In the genomic region with DNA sequence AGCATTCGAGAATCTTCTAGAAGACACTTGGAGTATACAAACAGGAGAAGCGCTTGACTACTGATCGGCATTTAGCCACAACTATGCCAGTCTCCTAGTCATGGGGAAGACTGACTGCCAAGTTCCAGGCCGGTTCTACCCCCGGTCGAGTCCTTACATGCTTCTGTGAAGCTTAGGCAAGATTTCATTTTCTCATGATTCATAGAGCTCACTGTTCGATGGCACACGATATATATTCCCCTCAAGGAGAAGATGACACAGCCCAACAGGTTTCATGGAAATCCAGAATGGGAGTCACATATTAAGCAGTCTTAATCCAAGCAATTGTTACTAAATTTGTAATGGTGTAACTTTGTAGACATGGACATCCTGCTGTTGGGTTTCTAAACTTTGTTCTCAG, we compare ENCODE assay signal across 21 mouse cellular contexts.
DNase-seq lines count a peak whose midpoint lies in the region; ATAC-seq and TF ChIP-seq lines count a peak whose summit lies in the region.
"Had no signal": no experiment of that assay in that cellular context is flagged by ENCODE, and none has a peak within 500 bp of the region (broad histone marks: within the 10 kb centered on the region; RNA-seq: fewer than 3 reads in every experiment).

No protein-coding gene starts in this region.

- DNase-seq in limb, embryonic 10.5 days (ENCODE audit: low spot score), result no peak
- peak; percentile 48 for DNase-seq in Muller cell, postnatal 12 days (ENCODE audit: inconsistent ontology term)
- DNase-seq in stomach, postnatal 0 days (ENCODE audit: low spot score), result no peak
- DNase-seq in lung, adult 2 months, result no peak
- DNase-seq in left cerebral cortex, adult 2 months (ENCODE audit: extremely low spot score in 1 of 2, low spot score in 2 of 2), result no peak
- DNase-seq: adrenal gland, adult 8-10 months; adrenal gland, postnatal 36 days; cerebellum, adult 2 months; gastrocnemius, postnatal 36 days; heart, adult 18-20 months; heart, postnatal 14 days had no signal

- no peak overlapping the region for H3K4me2 ChIP-seq in limb, embryonic 15.5 days
- H3K4me2 ChIP-seq in stomach, postnatal 0 days (replicated peaks; ENCODE audit: low read depth), result no peak overlapping the region
- H3K4me2 ChIP-seq: embryonic facial prominence, embryonic 13.5 days; forebrain, embryonic 15.5 days; heart, embryonic 15.5 days; hindbrain, embryonic 14.5 days; intestine, embryonic 15.5 days had no signal

- no peak overlapping the region for H3K9ac ChIP-seq in limb, embryonic 15.5 days
- no peak overlapping the region for H3K9ac ChIP-seq in stomach, postnatal 0 days (ENCODE audit: low read length)
- H3K9ac ChIP-seq: embryonic facial prominence, embryonic 13.5 days; forebrain, embryonic 15.5 days; heart, embryonic 15.5 days; hindbrain, embryonic 14.5 days; intestine, embryonic 15.5 days had no signal

- WGBS in limb, embryonic 15.5 days, result 64% methylated on average over 8 of the region's 8 CpGs
- 95% methylated on average over 8 of the region's 8 CpGs for WGBS in limb, embryonic 10.5 days
- WGBS in stomach, postnatal 0 days, result 74% methylated on average over 8 of the region's 8 CpGs
- WGBS in lung, adult 2 months, result 89% methylated on average over 8 of the region's 8 CpGs

- no peaks in the 10 kb centered on the region for H3K36me3 ChIP-seq in limb, embryonic 15.5 days
- H3K36me3 ChIP-seq in limb, embryonic 10.5 days, result no peaks in the 10 kb centered on the region
- H3K36me3 ChIP-seq in stomach, postnatal 0 days (ENCODE audit: control insufficient read depth, insufficient read depth, low read length), result no peaks in the 10 kb centered on the region
- H3K36me3 ChIP-seq: embryonic facial prominence, embryonic 13.5 days; forebrain, embryonic 15.5 days; heart, embryonic 10.5 days; heart, embryonic 15.5 days; hindbrain, embryonic 10.5 days; intestine, embryonic 15.5 days had no signal

- no peak overlapping the region for H3K4me3 ChIP-seq in limb, embryonic 15.5 days
- no peak overlapping the region for H3K4me3 ChIP-seq in limb, embryonic 10.5 days
- no peak overlapping the region for H3K4me3 ChIP-seq in embryonic fibroblast, embryonic 13.5 days (ENCODE audit: insufficient read depth, low read length)
- no peak overlapping the region for H3K4me3 ChIP-seq in stomach, postnatal 0 days (ENCODE audit: low read depth, low read length)
- H3K4me3 ChIP-seq in lung, adult 2 months (replicated peaks; ENCODE audit: extremely low read depth, low read depth, low read length), result no peak overlapping the region
- H3K4me3 ChIP-seq in left cerebral cortex, adult 2 months, result no peak overlapping the region
- H3K4me3 ChIP-seq: embryonic facial prominence, embryonic 13.5 days; erythroblast, embryonic 14.5 days; forebrain, embryonic 15.5 days; heart, embryonic 10.5 days; heart, embryonic 15.5 days; hindbrain, embryonic 10.5 days; intestine, embryonic 15.5 days had no signal

- no peak for TF ChIP-seq CTCF in embryonic fibroblast, embryonic 13.5 days (IDR thresholded peaks at IDR 0.05; ENCODE audit: borderline replicate concordance, insufficient read depth, low read length)
- TF ChIP-seq CTCF in stomach, postnatal 0 days (IDR thresholded peaks at IDR 0.05; ENCODE audit: low read depth), result no peak
- no peak for TF ChIP-seq CTCF in lung, adult 2 months (IDR thresholded peaks at IDR 0.05; ENCODE audit: insufficient read depth, low read length)
- no peak for TF ChIP-seq CTCF in left cerebral cortex, adult 2 months (IDR thresholded peaks at IDR 0.05)

- peaks cover 28% of the 10 kb centered on the region for H3K4me1 ChIP-seq in limb, embryonic 15.5 days
- H3K4me1 ChIP-seq in limb, embryonic 10.5 days, result peaks cover 44% of the 10 kb centered on the region
- peaks cover 15% of the 10 kb centered on the region for H3K4me1 ChIP-seq in embryonic fibroblast, embryonic 13.5 days (ENCODE audit: control insufficient read depth, insufficient read depth, low read length)
- no peaks in the 10 kb centered on the region for H3K4me1 ChIP-seq in stomach, postnatal 0 days (replicated peaks; ENCODE audit: control insufficient read depth, insufficient read depth)
- H3K4me1 ChIP-seq in lung, adult 2 months (ENCODE audit: control insufficient read depth, insufficient read depth, low read length), result no peaks in the 10 kb centered on the region
- H3K4me1 ChIP-seq: heart, embryonic 10.5 days; hindbrain, embryonic 10.5 days had no signal

- no peak for TF ChIP-seq POLR2A in embryonic fibroblast, embryonic 13.5 days (IDR thresholded peaks at IDR 0.05; ENCODE audit: low read depth, low read length)
- no peak for TF ChIP-seq POLR2A in lung, adult 2 months (IDR thresholded peaks at IDR 0.05; ENCODE audit: borderline replicate concordance, extremely low read depth, low read depth, low read length)

- no peaks in the 10 kb centered on the region for H3K9me3 ChIP-seq in limb, embryonic 15.5 days
- no peaks in the 10 kb centered on the region for H3K9me3 ChIP-seq in limb, embryonic 10.5 days (replicated peaks)
- no peaks in the 10 kb centered on the region for H3K9me3 ChIP-seq in stomach, postnatal 0 days (ENCODE audit: control insufficient read depth, low read length)
- H3K9me3 ChIP-seq: embryonic facial prominence, embryonic 13.5 days; forebrain, embryonic 15.5 days; heart, embryonic 10.5 days; heart, embryonic 15.5 days; hindbrain, embryonic 10.5 days; intestine, embryonic 15.5 days had no signal

- intact Hi-C loops in left cerebral cortex, adult 2 months (cut with DNase I), result no loop called here

- ATAC-seq in limb, embryonic 15.5 days (ENCODE audit: insufficient number of reproducible peaks, low FRiP score, low TSS enrichment, low read depth), result no peak
- ATAC-seq in stomach, postnatal 0 days (ENCODE audit: low FRiP score, low TSS enrichment), result no peak
- ATAC-seq: forebrain, embryonic 15.5 days; intestine, embryonic 15.5 days had no signal

- TF ChIP-seq EP300 in stomach, postnatal 0 days (optimal IDR thresholded peaks at IDR 0.05), result peak; percentile 20

- H3K27me3 ChIP-seq in limb, embryonic 15.5 days, result no peaks in the 10 kb centered on the region
- H3K27me3 ChIP-seq in limb, embryonic 10.5 days (ENCODE audit: low read depth, poor library complexity, severe bottlenecking), result no peaks in the 10 kb centered on the region
- H3K27me3 ChIP-seq in stomach, postnatal 0 days (ENCODE audit: control insufficient read depth, insufficient read depth, low read length), result no peaks in the 10 kb centered on the region
- H3K27me3 ChIP-seq: embryonic facial prominence, embryonic 13.5 days; forebrain, embryonic 15.5 days; heart, embryonic 15.5 days; intestine, embryonic 15.5 days had no signal

- peak overlapping the region; percentile 57; the same call in 1 of the 2 replicates for H3K27ac ChIP-seq in limb, embryonic 15.5 days
- H3K27ac ChIP-seq in limb, embryonic 10.5 days, result no peak overlapping the region
- H3K27ac ChIP-seq in embryonic fibroblast, embryonic 13.5 days (ENCODE audit: insufficient read depth, low read length), result peak overlapping the region; percentile 12
- H3K27ac ChIP-seq in stomach, postnatal 0 days (replicated peaks), result peak overlapping the region; percentile 78
- H3K27ac ChIP-seq in left cerebral cortex, adult 2 months, result no peak overlapping the region
- H3K27ac ChIP-seq: forebrain, embryonic 15.5 days; heart, embryonic 10.5 days; heart, embryonic 15.5 days; hindbrain, embryonic 10.5 days; hindbrain, embryonic 14.5 days; intestine, embryonic 15.5 days had no signal

Comparison
In these comparisons a context has a peak if more than half of its experiments do, and no peak if none do; other contexts are left out.
1. H3K27ac ChIP-seq: peak in limb, embryonic 15.5 days (single experiment), embryonic fibroblast, embryonic 13.5 days (single experiment) and stomach, postnatal 0 days (single experiment); none in limb, embryonic 10.5 days (single experiment) and left cerebral cortex, adult 2 months (single experiment).